9 mouse cellular contexts compared by ENCODE assay signal in the genomic region with DNA sequence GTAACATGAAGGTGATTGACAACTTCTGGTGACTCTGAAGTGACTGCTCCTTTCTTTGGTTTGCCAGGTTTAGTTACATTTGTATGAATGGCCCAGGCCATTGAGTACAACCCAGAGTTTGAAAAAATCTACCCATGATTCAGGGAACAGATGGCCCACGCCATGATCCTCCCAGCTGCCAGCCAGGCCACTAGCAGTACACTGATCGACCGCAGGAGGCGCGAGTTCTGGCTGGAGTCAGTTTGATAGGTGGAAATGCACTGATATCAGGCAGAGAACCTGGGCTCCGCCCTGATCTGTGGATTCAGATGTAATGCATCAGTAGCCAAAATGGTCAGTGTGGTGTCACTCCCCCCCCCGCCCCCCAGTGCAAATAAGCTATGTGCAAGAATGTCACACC.
DNase-seq lines count a peak whose midpoint lies in the region; ATAC-seq and TF ChIP-seq lines count a peak whose summit lies in the region.
"Had no signal": no experiment of that assay in that cellular context is flagged by ENCODE, and none has a peak within 500 bp of the region (broad histone marks: within the 10 kb centered on the region; RNA-seq: fewer than 3 reads in every experiment).

No protein-coding gene starts in this region.

- WGBS in hindbrain, embryonic 10.5 days = 61% methylated on average over 7 of the region's 7 CpGs
- 54% methylated on average over 7 of the region's 7 CpGs for WGBS in hindbrain, embryonic 12.5 days
- 41% methylated on average over 7 of the region's 7 CpGs for WGBS in hindbrain, postnatal 0 days

- H3K27ac ChIP-seq in hindbrain, embryonic 10.5 days = no peak overlapping the region; the same call in 1 of the 2 replicates
- no peak overlapping the region for H3K27ac ChIP-seq in hindbrain, embryonic 12.5 days
- H3K27ac ChIP-seq in hindbrain, postnatal 0 days = peak overlapping the region; percentile 29

- H3K36me3 ChIP-seq in hindbrain, embryonic 10.5 days = peaks cover 26% of the 10 kb centered on the region; the same call in 1 of the 2 replicates
- no peaks in the 10 kb centered on the region for H3K36me3 ChIP-seq in hindbrain, embryonic 12.5 days
- no peaks in the 10 kb centered on the region for H3K36me3 ChIP-seq in hindbrain, postnatal 0 days (ENCODE audit: insufficient read depth, low read length)

- H3K27me3 ChIP-seq in hindbrain, embryonic 10.5 days (ENCODE audit: insufficient read depth, poor library complexity, severe bottlenecking) = no peaks in the 10 kb centered on the region
- no peaks in the 10 kb centered on the region for H3K27me3 ChIP-seq in hindbrain, embryonic 12.5 days
- H3K27me3 ChIP-seq in hindbrain, postnatal 0 days (ENCODE audit: insufficient read depth, low read length) = no peaks in the 10 kb centered on the region

- H3K4me1 ChIP-seq in hindbrain, embryonic 10.5 days (replicated peaks) = peaks cover 48% of the 10 kb centered on the region
- peaks cover 32% of the 10 kb centered on the region for H3K4me1 ChIP-seq in hindbrain, embryonic 12.5 days
- H3K4me1 ChIP-seq in hindbrain, postnatal 0 days (ENCODE audit: insufficient read depth, low read length) = no peaks in the 10 kb centered on the region; the same call in 1 of the 2 replicates

- no peak for ATAC-seq in hindbrain, embryonic 12.5 days (ENCODE audit: low FRiP score)
- peak; percentile 28 for ATAC-seq in hindbrain, postnatal 0 days

- TF ChIP-seq CTCF in hindbrain, postnatal 0 days (IDR thresholded peaks at IDR 0.05; ENCODE audit: low read depth) = peak; percentile 78

- no peaks in the 10 kb centered on the region for H3K9me3 ChIP-seq in hindbrain, embryonic 10.5 days
- no peaks in the 10 kb centered on the region for H3K9me3 ChIP-seq in hindbrain, embryonic 12.5 days (replicated peaks)
- H3K9me3 ChIP-seq in hindbrain, postnatal 0 days (ENCODE audit: low read length) = no peaks in the 10 kb centered on the region

- no peak overlapping the region for H3K4me2 ChIP-seq in hindbrain, embryonic 12.5 days (replicated peaks)
- no peak overlapping the region for H3K4me2 ChIP-seq in hindbrain, postnatal 0 days (ENCODE audit: low read depth, low read length)

- H3K9ac ChIP-seq in hindbrain, embryonic 12.5 days = no peak overlapping the region
- no peak overlapping the region for H3K9ac ChIP-seq in hindbrain, postnatal 0 days (replicated peaks; ENCODE audit: low read length)

- DNase-seq in hindbrain, embryonic 10.5 days (ENCODE audit: low spot score) = peak; percentile 49
- peak; percentile 41 for DNase-seq in ES-CJ7 (ENCODE audit: low read depth, low spot score)
- DNase-seq in cerebellum, adult 9-11 months = peak; percentile 89
- peak; percentile 77 for DNase-seq in hindbrain, postnatal 0 days (ENCODE audit: low spot score)
- no peak for DNase-seq in adrenal gland, adult 8-10 months
- DNase-seq in testis, postnatal 14 days (ENCODE audit: low spot score) = no peak
- no peak for DNase-seq in gastrocnemius, adult 8-10 months (ENCODE audit: low spot score in 2 of 2)
- DNase-seq: adrenal gland, postnatal 36 days had no signal

- no peak overlapping the region for H3K4me3 ChIP-seq in hindbrain, embryonic 10.5 days
- no peak overlapping the region for H3K4me3 ChIP-seq in hindbrain, embryonic 12.5 days
- H3K4me3 ChIP-seq in hindbrain, postnatal 0 days (ENCODE audit: low read length) = no peak overlapping the region

Comparison
In these comparisons a context has a peak if more than half of its experiments do, and no peak if none do; other contexts are left out.
1. DNase-seq: peak in hindbrain, embryonic 10.5 days (single experiment), ES-CJ7 (single experiment), cerebellum, adult 9-11 months (single experiment) and hindbrain, postnatal 0 days (single experiment); none in adrenal gland, adult 8-10 months (single experiment), testis, postnatal 14 days (single experiment) and gastrocnemius, adult 8-10 months (0 of 2).